Mouse (Mus musculus) ES-Bruce4 (cell line): ENCODE data around the gene Srgap3.

Source experiments
- CTCF ChIP-seq: IDR thresholded peaks from one replicate; pipeline ENCODE4 v1.8.1; 2011; ENCODE audit warnings: low read depth, low read length
- EP300 ChIP-seq: IDR thresholded peaks from 2 replicates; pipeline ENCODE4 v1.6.1; 2011; ENCODE audit warnings: low read depth, low read length; ENCODE audit not compliant: insufficient read depth
- POLR2A ChIP-seq: IDR thresholded peaks from one replicate; pipeline ENCODE4 v1.8.1; 2011; ENCODE audit warnings: low read length; ENCODE audit not compliant: insufficient read depth

- no peak for TF ChIP-seq POLR2A
- no peak for TF ChIP-seq CTCF
- TF ChIP-seq EP300 = no peak
Measured at GRCm38 (mm10) chr6:112770996-112771395, 176.1 kb downstream of the Srgap3 start.
